Mouse (Mus musculus) embryonic facial prominence, embryonic 10.5 days (tissue): ENCODE results near the gene Trim54. TPM values are rescaled to one million over a fixed set of nuclear protein-coding genes. Genes with fewer than 3 reads are reported as not detected.

Source experiments
- DNase-seq: peaks from one replicate; pipeline ENCODE4 v3.0.0-alpha.2; 2017; ENCODE audit warnings: low spot score
- H3K27ac ChIP-seq: fragments of 300-500 bp; sonication (generic); replicated peaks from 2 replicates; pipeline ENCODE4 v1.5.1; 2016; ENCODE audit warnings: mild to moderate bottlenecking
- H3K27me3 ChIP-seq: fragments of 300-500 bp; sonication (generic); replicated peaks from 2 replicates; pipeline ENCODE4 v1.6.1; 2016; ENCODE audit warnings: low read depth, mild to moderate bottlenecking; ENCODE audit not compliant: poor library complexity, severe bottlenecking
- H3K36me3 ChIP-seq: fragments of 300-500 bp; sonication (generic); replicated peaks from 2 replicates; pipeline ENCODE4 v1.6.1; 2016; ENCODE audit warnings: mild to moderate bottlenecking, moderate library complexity
- H3K4me1 ChIP-seq: fragments of 300-500 bp; sonication (generic); 2 replicates; pipeline ENCODE4 v1.6.1; 2016
- H3K4me3 ChIP-seq: fragments of 300-500 bp; sonication (generic); 2 replicates; pipeline ENCODE4 v1.5.1; 2016; ENCODE audit warnings: mild to moderate bottlenecking, moderate library complexity
- H3K9me3 ChIP-seq: fragments of 300-500 bp; sonication (generic); 2 replicates; pipeline ENCODE4 v1.6.1; 2016; ENCODE audit warnings: mild to moderate bottlenecking
- WGBS: fragments of 180-500 bp; shearing (Covaris S2); methylation state at CpG from one replicate; pipeline ENCODE4 v1.1.7; 2016; 5-methylcytosine and 5-hydroxymethylcytosine counted together
- polyA plus RNA-seq: library from polyadenylated mRNA; unstranded; fragments of >200 nt; fragmentation: Nextera tagmentation; extraction: Ambion mirVana; gene quantifications from 2 replicates; pipeline ENCODE4 v1.2.1, GENCODE M21; 2016

The Trim54 gene
- polyA plus RNA-seq, 1 experiment from 2014 or later = not detected

GRCm38 (mm10) chr5:31123481-31123880 lies 7.0 kb downstream of the Trim54 start:
- DNase-seq = peak; percentile 19
- H3K36me3 ChIP-seq = no peaks in the 10 kb centered on the region
- WGBS = 40% methylated on average over 2 of the region's 2 CpGs
- no peaks in the 10 kb centered on the region for H3K9me3 ChIP-seq
- no peak overlapping the region for H3K27ac ChIP-seq
- H3K4me3 ChIP-seq = no peak overlapping the region
- H3K4me1 ChIP-seq = peaks cover 4% of the 10 kb centered on the region; the same call in 1 of the 2 replicates
- H3K27me3 ChIP-seq = no peaks in the 10 kb centered on the region

GRCm38 (mm10) chr5:31126050-31126449 lies 9.5 kb downstream of the Trim54 start:
- peaks cover 4% of the 10 kb centered on the region; the same call in 1 of the 2 replicates for H3K27me3 ChIP-seq
- no peak for DNase-seq
- H3K36me3 ChIP-seq = no peaks in the 10 kb centered on the region
- H3K9me3 ChIP-seq = no peaks in the 10 kb centered on the region
- no peak overlapping the region for H3K4me3 ChIP-seq
- H3K4me1 ChIP-seq = peaks cover 4% of the 10 kb centered on the region; the same call in 1 of the 2 replicates
- no peak overlapping the region for H3K27ac ChIP-seq
- WGBS = 44% methylated on average over 5 of the region's 5 CpGs

GRCm38 (mm10) chr5:31136730-31137424 lies 20.4 kb downstream of the Trim54 start:
- no peak for DNase-seq
- H3K27me3 ChIP-seq = peaks cover 74% of the 10 kb centered on the region
- peak overlapping the region; percentile 47 for H3K4me3 ChIP-seq
- H3K27ac ChIP-seq = no peak overlapping the region
- peaks cover 26% of the 10 kb centered on the region for H3K4me1 ChIP-seq
- peaks cover 8% of the 10 kb centered on the region for H3K36me3 ChIP-seq
- under 1% methylated on average over 33 of the region's 33 CpGs for WGBS
- H3K9me3 ChIP-seq = no peaks in the 10 kb centered on the region

- no peaks in the 10 kb centered on the region for H3K9me3 ChIP-seq
Measured at GRCm38 (mm10) chr5:31137658-31138057, 21.1 kb downstream of the Trim54 start.

DNA sequence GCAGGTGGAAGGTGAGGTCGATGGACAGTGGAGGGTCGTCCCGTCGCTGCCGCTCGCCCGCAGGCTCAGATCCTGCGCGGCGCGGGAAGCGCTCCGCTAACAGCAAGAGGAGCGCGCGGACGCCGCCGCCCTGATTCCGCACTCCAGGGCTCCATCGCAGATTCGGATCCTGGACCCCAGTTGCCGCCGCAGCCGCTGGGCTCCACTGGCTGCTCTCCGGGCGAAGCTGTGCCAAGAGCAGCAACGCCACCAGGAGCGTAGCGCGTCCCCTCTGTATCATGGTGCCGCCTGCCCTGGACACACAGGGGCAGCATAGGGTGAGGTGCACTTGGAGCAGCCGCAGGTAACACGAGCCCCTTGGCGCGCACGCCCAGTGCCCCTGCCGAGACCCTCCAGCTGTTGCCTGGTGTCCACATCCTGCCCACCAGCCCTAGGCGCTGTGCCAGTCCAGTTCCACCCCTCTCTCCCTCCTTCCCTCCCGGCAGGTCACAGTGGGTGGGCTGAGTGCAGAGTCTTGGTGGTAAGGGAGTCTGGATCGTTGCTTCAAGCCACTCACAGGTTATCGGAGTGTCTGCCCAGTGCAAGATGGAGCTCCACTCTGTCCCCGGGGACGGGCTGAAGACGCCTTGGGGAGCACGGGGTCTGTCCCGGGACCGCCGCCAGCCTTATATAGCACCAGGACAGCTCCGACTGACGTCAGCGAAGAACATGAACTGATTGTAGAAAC lies 21.9 kb downstream of the Trim54 start, which contains the start of gene Ucn:
Gene Ucn (minus strand): TSS at position 589 of the 727 bp plus-strand sequence.
- 1% methylated on average over 52 of the region's 52 CpGs for WGBS

More at GRCm38 (mm10) chr5:31137658-31138057, 21.1 kb downstream of the Trim54 start:
- WGBS = 1% methylated on average over 13 of the region's 13 CpGs
- peak; percentile 27 for DNase-seq
- Histone ChIP-seq H3K27ac (no peak overlapping the region), H3K27me3 (peaks cover 74% of the 10 kb centered on the region), H3K4me3 (peak overlapping the region; percentile 47), H3K36me3 (peaks cover 9% of the 10 kb centered on the region), H3K4me1 (peaks cover 26% of the 10 kb centered on the region)

DNA sequence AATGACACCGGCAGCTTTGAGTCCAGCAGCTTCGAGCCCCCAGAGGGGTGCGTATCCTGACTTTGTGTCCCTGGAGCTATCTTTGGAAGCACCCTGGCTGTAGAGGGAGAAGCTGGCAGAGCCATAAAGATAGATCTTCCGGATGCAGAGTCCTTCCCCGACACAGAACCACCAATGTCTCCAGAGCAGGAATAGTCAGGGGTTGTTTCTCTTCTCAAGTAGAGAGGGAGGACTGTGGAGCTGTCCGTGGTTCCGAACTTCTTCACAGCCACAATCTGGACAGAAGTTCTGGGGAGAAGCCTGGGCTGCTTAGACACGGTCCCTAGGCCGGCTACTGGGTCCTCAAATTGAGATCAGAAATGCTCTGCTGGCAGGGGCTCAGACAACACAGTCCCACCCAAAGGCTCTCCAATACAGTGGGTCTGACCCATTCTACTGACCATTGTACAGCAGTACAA lies 22.5 kb downstream of the Trim54 start:
- Histone ChIP-seq H3K4me1 (peaks cover 26% of the 10 kb centered on the region), H3K27me3 (peaks cover 66% of the 10 kb centered on the region), H3K27ac (no peak overlapping the region), H3K4me3 (peak overlapping the region; percentile 47), H3K9me3 (no peaks in the 10 kb centered on the region), H3K36me3 (peaks cover 17% of the 10 kb centered on the region)
- WGBS = 14% methylated on average over 9 of the region's 9 CpGs
- peak; percentile 51 for DNase-seq

More for the DNA sequence above, 21.9 kb downstream of the Trim54 start, which contains the start of gene Ucn:
- Histone ChIP-seq H3K9me3 (no peaks in the 10 kb centered on the region), H3K27me3 (peaks cover 72% of the 10 kb centered on the region), H3K4me1 (peaks cover 26% of the 10 kb centered on the region), H3K4me3 (peak within 1 kb of the TSS; percentile 47), H3K27ac (no peak within 1 kb of the TSS), H3K36me3 (peaks cover 12% of the 10 kb centered on the region)
- peak; percentile 44 for DNase-seq

DNA sequence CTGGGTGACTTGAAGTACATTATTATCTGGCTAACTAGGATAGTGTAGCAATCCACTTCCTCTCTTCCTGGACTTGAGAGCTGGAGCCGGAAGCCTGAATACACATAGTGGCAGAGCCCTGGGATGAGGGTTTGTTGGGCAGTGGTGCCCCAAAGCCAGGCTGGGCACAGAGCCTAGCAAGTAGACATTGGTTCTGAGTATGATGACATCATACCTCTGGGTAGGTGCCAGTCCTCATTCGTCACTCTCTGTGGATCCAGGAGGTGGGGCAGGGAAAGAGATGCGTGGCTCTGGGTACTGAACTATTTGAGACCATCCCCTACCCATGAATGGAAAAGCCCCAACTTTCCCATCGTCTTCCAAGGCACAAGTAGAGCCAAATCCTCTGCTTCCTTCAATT lies 33.3 kb downstream of the Trim54 start:
- Histone ChIP-seq H3K4me1 (peaks cover 10% of the 10 kb centered on the region), H3K36me3 (peaks cover 55% of the 10 kb centered on the region), H3K9me3 (no peaks in the 10 kb centered on the region), H3K4me3 (no peak overlapping the region), H3K27ac (no peak overlapping the region), H3K27me3 (no peaks in the 10 kb centered on the region)
- DNase-seq = no peak
- 90% methylated on average over 4 of the region's 4 CpGs for WGBS

DNA sequence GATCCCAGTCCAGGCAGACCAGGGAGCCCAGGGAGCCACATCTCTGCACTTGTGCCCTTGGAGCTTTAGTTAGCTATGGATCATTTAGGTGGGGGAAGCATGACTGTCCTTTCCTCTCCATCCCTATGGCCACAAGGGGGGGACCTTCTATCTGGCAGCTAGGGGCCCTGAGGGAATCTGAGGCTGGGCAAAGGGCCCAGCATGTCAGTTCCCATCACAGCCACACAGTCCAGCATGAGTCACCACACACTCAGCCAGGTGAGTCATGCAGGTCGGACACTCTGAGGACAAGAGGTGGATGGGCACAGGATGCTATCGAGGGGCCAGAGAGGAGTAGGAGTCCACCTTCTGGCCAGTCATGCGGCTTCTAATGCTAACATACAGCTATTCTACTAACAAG lies 35.2 kb downstream of the Trim54 start:
- Histone ChIP-seq H3K27me3 (no peaks in the 10 kb centered on the region), H3K4me3 (no peak overlapping the region), H3K9me3 (no peaks in the 10 kb centered on the region), H3K4me1 (peaks cover 10% of the 10 kb centered on the region), H3K36me3 (peaks cover 55% of the 10 kb centered on the region), H3K27ac (no peak overlapping the region)
- DNase-seq = no peak
- WGBS = 90% methylated on average over 3 of the region's 3 CpGs

GRCm38 (mm10) chr5:31153516-31154151 lies 37.1 kb downstream of the Trim54 start:
- no peaks in the 10 kb centered on the region for H3K9me3 ChIP-seq
- WGBS = 42% methylated on average over 6 of the region's 6 CpGs
- peak overlapping the region; percentile 67 for H3K4me3 ChIP-seq
- DNase-seq = no peak
- peaks cover 60% of the 10 kb centered on the region for H3K36me3 ChIP-seq
- H3K27ac ChIP-seq = peak overlapping the region; percentile 84
- peaks cover 10% of the 10 kb centered on the region for H3K4me1 ChIP-seq
- H3K27me3 ChIP-seq = no peaks in the 10 kb centered on the region

GRCm38 (mm10) chr5:31154152-31154553 lies 37.6 kb downstream of the Trim54 start, which contains the start of gene Mpv17:
Gene Mpv17, minus strand, starts transcription at chr5:31154251.
- under 1% methylated on average over 19 of the region's 19 CpGs for WGBS
- peaks cover 63% of the 10 kb centered on the region for H3K36me3 ChIP-seq
- no peaks in the 10 kb centered on the region for H3K27me3 ChIP-seq
- peak; percentile 89 for DNase-seq
- H3K27ac ChIP-seq = peak within 1 kb of the TSS; percentile 84
- H3K9me3 ChIP-seq = no peaks in the 10 kb centered on the region
- H3K4me1 ChIP-seq = peaks cover 10% of the 10 kb centered on the region
- H3K4me3 ChIP-seq = peak within 1 kb of the TSS; percentile 67

- Histone ChIP-seq H3K27me3 (no peaks in the 10 kb centered on the region), H3K4me3 (no peak overlapping the region), H3K4me1 (no peaks in the 10 kb centered on the region), H3K36me3 (peaks cover 100% of the 10 kb centered on the region), H3K27ac (no peak overlapping the region), H3K9me3 (no peaks in the 10 kb centered on the region)
- no peak for DNase-seq
Measured at GRCm38 (mm10) chr5:31162462-31162861, 46.0 kb downstream of the Trim54 start.

DNA sequence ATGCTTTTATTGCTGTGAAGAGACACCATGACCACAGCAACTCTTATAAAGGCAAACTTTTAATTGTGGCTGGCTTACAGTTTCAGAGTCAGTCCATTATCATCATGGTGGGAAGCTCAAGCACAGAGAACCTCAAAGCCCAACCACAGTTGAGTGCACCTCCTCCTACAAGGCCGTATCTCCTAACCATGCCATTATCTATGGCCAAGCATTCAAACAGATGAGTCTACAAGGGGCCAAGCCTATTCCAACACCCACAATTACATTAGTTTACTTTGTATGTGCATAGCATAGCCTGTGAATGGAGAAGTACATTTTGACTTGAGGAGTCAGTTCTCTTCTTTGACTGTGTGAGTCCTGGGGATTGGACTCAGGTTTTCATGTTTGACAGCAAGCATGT lies 48.4 kb downstream of the Trim54 start:
- no peak overlapping the region for H3K4me3 ChIP-seq
- H3K9me3 ChIP-seq = no peaks in the 10 kb centered on the region
- H3K36me3 ChIP-seq = peaks cover 100% of the 10 kb centered on the region
- no peaks in the 10 kb centered on the region for H3K27me3 ChIP-seq
- DNase-seq = no peak
- H3K4me1 ChIP-seq = no peaks in the 10 kb centered on the region
- no peak overlapping the region for H3K27ac ChIP-seq
- 94% methylated on average over 1 of the region's 1 CpGs for WGBS
